Mouse (Mus musculus) MEL (cell line): ENCODE measurements around the gene Mrpl42. TPM values are rescaled to one million over a fixed set of nuclear protein-coding genes. Genes with fewer than 3 reads are reported as not detected.

ENCODE experiments used
- DNase-seq: peaks from one replicate; pipeline ENCODE4 v3.0.0; 2011; ENCODE audit warnings: low read depth, low spot score
- H3K27ac ChIP-seq: 2 replicates; pipeline ENCODE4 v1.5.1; 2012; ENCODE audit warnings: low read depth, mild to moderate bottlenecking, control low read depth, low read length, moderate library complexity; ENCODE audit not compliant: control insufficient read depth
- H3K27me3 ChIP-seq, 2 experiments: fragments of 150-350 bp in 1 of 2; sonication (generic) in 1 of 2; 2 replicates each; pipeline ENCODE4 v1.6.1; 2012; ENCODE audit warnings: low read length in 2 of 2, mild to moderate bottlenecking in 2 of 2, improper control_type of control experiment in 1 of 2, moderate library complexity in 1 of 2; ENCODE audit not compliant: insufficient read depth in 2 of 2, control insufficient read depth in 1 of 2
- H3K36me3 ChIP-seq, 2 experiments: 2 replicates each; pipeline ENCODE4 v1.6.1; 2012 to 2014; ENCODE audit warnings: low read length in 2 of 2, improper control_type of control experiment in 1 of 2, inconsistent platforms in 1 of 2, mild to moderate bottlenecking in 1 of 2; ENCODE audit not compliant: insufficient read depth in 2 of 2, control insufficient read depth in 1 of 2
- H3K4me1 ChIP-seq, 2 experiments: fragments of 150-350 bp in 1 of 2; sonication (generic) in 1 of 2; 2 replicates each; pipeline ENCODE4 v1.6.1; 2012; ENCODE audit warnings: low read length in 2 of 2, improper control_type of control experiment in 1 of 2, mild to moderate bottlenecking in 1 of 2; ENCODE audit not compliant: insufficient read depth in 2 of 2, control insufficient read depth in 1 of 2
- H3K4me3 ChIP-seq, 2 experiments: fragments of 150-350 bp in 1 of 2; sonication (generic) in 1 of 2; 2 replicates each; pipeline ENCODE4 v1.5.1; 2012; ENCODE audit warnings: low read depth in 2 of 2, low read length in 2 of 2, mild to moderate bottlenecking in 2 of 2, moderate library complexity in 2 of 2, control low read depth in 1 of 2, improper control_type of control experiment in 1 of 2; ENCODE audit not compliant: control insufficient read depth in 1 of 2, insufficient read depth in 1 of 2
- H3K79me2 ChIP-seq: 2 replicates; pipeline ENCODE4 v1.6.1; 2012; ENCODE audit warnings: mild to moderate bottlenecking, low read length, moderate library complexity; ENCODE audit not compliant: control insufficient read depth, poor library complexity, insufficient read depth
- H3K9ac ChIP-seq: 2 replicates; pipeline ENCODE4 v1.6.1; 2012; ENCODE audit warnings: low read depth, mild to moderate bottlenecking, control low read depth, low read length, moderate library complexity; ENCODE audit not compliant: control insufficient read depth, poor library complexity, severe bottlenecking
- H3K9me3 ChIP-seq: fragments of 150-350 bp; sonication (generic); replicated peaks from 2 replicates; pipeline ENCODE4 v1.6.1; 2012; ENCODE audit warnings: mild to moderate bottlenecking, low read length, improper control_type of control experiment, moderate library complexity; ENCODE audit not compliant: insufficient read depth
- BHLHE40 ChIP-seq: IDR thresholded peaks from 2 replicates; pipeline ENCODE4 v1.6.1; 2012; ENCODE audit warnings: low read depth, mild to moderate bottlenecking, inconsistent platforms, low read length, improper control_type of control experiment, borderline replicate concordance
- CHD1 ChIP-seq: IDR thresholded peaks from 2 replicates; pipeline ENCODE4 v1.6.1; 2012; ENCODE audit warnings: low read depth, mild to moderate bottlenecking, inconsistent platforms, low read length, improper control_type of control experiment
- CTCF ChIP-seq, 3 experiments: IDR thresholded peaks in 2 of 3; conservative IDR thresholded peaks in 1 of 3; 2 replicates each; pipeline ENCODE4 v1.5.1; 2011 to 2012; ENCODE audit warnings: low read length in 3 of 3, low read depth in 2 of 3, mild to moderate bottlenecking in 2 of 3, improper control_type of control experiment in 1 of 3, inconsistent platforms in 1 of 3, mixed read lengths in 1 of 3, moderate library complexity in 1 of 3; ENCODE audit not compliant: control insufficient read depth in 1 of 3, insufficient read depth in 1 of 3, poor library complexity in 1 of 3, severe bottlenecking in 1 of 3
- GABPA ChIP-seq: IDR thresholded peaks from 2 replicates; pipeline ENCODE4 v1.6.1; 2012; ENCODE audit warnings: low read depth, mild to moderate bottlenecking, inconsistent platforms, low read length, improper control_type of control experiment, moderate library complexity
- KAT2A ChIP-seq: conservative IDR thresholded peaks from 2 replicates; pipeline ENCODE4 v1.6.1; 2012; ENCODE audit warnings: low read depth, low read length, improper control_type of control experiment, inconsistent platforms
- MAZ ChIP-seq: IDR thresholded peaks from 2 replicates; pipeline ENCODE4 v1.6.1; 2012; ENCODE audit warnings: low read depth, mild to moderate bottlenecking, inconsistent platforms, low read length, improper control_type of control experiment
- MXI1 ChIP-seq: IDR thresholded peaks from 2 replicates; pipeline ENCODE4 v1.6.1; 2011; ENCODE audit warnings: mild to moderate bottlenecking, low read depth, low read length, improper control_type of control experiment
- MYC ChIP-seq: IDR thresholded peaks from 2 replicates; pipeline ENCODE4 v1.6.1; 2011; ENCODE audit warnings: low read depth, mild to moderate bottlenecking, low read length, improper control_type of control experiment, moderate library complexity
- POLR2A ChIP-seq, 2 experiments: IDR thresholded peaks; 2 replicates each; pipeline ENCODE4 v1.6.1; 2011 to 2012; ENCODE audit warnings: low read length in 2 of 2, mild to moderate bottlenecking in 2 of 2, control low read depth in 1 of 2, improper control_type of control experiment in 1 of 2, low read depth in 1 of 2, moderate library complexity in 1 of 2; ENCODE audit not compliant: control insufficient read depth in 1 of 2, insufficient read depth in 1 of 2, poor library complexity in 1 of 2
- POLR2AphosphoS2 ChIP-seq: IDR thresholded peaks from 2 replicates; pipeline ENCODE4 v1.6.1; 2011; ENCODE audit warnings: low read length, improper control_type of control experiment
- RAD21 ChIP-seq: IDR thresholded peaks from 2 replicates; pipeline ENCODE4 v1.6.1; 2011; ENCODE audit warnings: mild to moderate bottlenecking, low read depth, low read length, improper control_type of control experiment
- RCOR1 ChIP-seq: IDR thresholded peaks from 2 replicates; pipeline ENCODE4 v1.6.1; 2012; ENCODE audit warnings: low read depth, mild to moderate bottlenecking, inconsistent platforms, low read length, improper control_type of control experiment
- SIN3A ChIP-seq: IDR thresholded peaks from 2 replicates; pipeline ENCODE4 v1.6.1; 2012; ENCODE audit warnings: low read length, improper control_type of control experiment, inconsistent platforms
- SMC3 ChIP-seq: IDR thresholded peaks from 2 replicates; pipeline ENCODE4 v1.6.1; 2011; ENCODE audit warnings: low read depth, low read length, improper control_type of control experiment
- TAL1 ChIP-seq: IDR thresholded peaks from 2 replicates; pipeline ENCODE4 v1.6.1; 2012; ENCODE audit warnings: mild to moderate bottlenecking, inconsistent platforms, low read length, moderate library complexity, mixed read lengths
- TBP ChIP-seq: IDR thresholded peaks from 2 replicates; pipeline ENCODE4 v1.8.0; 2011; ENCODE audit warnings: low read depth, low read length, improper control_type of control experiment
- TCF12 ChIP-seq: IDR thresholded peaks from 2 replicates; pipeline ENCODE4 v1.6.1; 2014; ENCODE audit warnings: low read depth, mild to moderate bottlenecking, inconsistent platforms, low read length, improper control_type of control experiment, moderate library complexity
- USF1 ChIP-seq: IDR thresholded peaks from 2 replicates; pipeline ENCODE4 v1.6.1; 2014; ENCODE audit warnings: low read depth, mild to moderate bottlenecking, inconsistent platforms, low read length, improper control_type of control experiment, moderate library complexity
- USF2 ChIP-seq, 2 experiments: IDR thresholded peaks; 2 replicates each; pipeline ENCODE4 v1.6.1; 2011 to 2012; ENCODE audit warnings: improper control_type of control experiment in 2 of 2, low read length in 2 of 2, borderline replicate concordance in 1 of 2, inconsistent platforms in 1 of 2, low read depth in 1 of 2, mild to moderate bottlenecking in 1 of 2; ENCODE audit not compliant: insufficient read depth in 1 of 2
- ZKSCAN1 ChIP-seq: IDR thresholded peaks from 2 replicates; pipeline ENCODE4 v1.6.1; 2012; ENCODE audit warnings: low read depth, mild to moderate bottlenecking, inconsistent platforms, low read length, improper control_type of control experiment, moderate library complexity
- polyA plus RNA-seq, 2 experiments: library from polyadenylated mRNA; stranded (reverse) in 1 of 2; unstranded in 1 of 2; fragments of >175 nt in 1 of 2; fragments of >200 nt in 1 of 2; gene quantifications; 2 replicates each; pipeline versions ENCODE4 v1.2.1 to v1.2.4; 2012; ENCODE audit warnings: low replicate concordance in 2 of 2, low read depth in 1 of 2; ENCODE audit not compliant: insufficient read length in 2 of 2, insufficient read depth in 1 of 2, missing spikeins in 1 of 2
- total RNA-seq: library from RNA; depleted of rRNA; stranded (reverse); fragments of 300-350 nt; gene quantifications from 2 replicates; pipeline ENCODE4 v1.2.3, GENCODE M21; 2012

Mrpl42 gene
- total and polyA plus RNA-seq, 3 experiments = 187 to 1,026 (median 298) TPM

DNA sequence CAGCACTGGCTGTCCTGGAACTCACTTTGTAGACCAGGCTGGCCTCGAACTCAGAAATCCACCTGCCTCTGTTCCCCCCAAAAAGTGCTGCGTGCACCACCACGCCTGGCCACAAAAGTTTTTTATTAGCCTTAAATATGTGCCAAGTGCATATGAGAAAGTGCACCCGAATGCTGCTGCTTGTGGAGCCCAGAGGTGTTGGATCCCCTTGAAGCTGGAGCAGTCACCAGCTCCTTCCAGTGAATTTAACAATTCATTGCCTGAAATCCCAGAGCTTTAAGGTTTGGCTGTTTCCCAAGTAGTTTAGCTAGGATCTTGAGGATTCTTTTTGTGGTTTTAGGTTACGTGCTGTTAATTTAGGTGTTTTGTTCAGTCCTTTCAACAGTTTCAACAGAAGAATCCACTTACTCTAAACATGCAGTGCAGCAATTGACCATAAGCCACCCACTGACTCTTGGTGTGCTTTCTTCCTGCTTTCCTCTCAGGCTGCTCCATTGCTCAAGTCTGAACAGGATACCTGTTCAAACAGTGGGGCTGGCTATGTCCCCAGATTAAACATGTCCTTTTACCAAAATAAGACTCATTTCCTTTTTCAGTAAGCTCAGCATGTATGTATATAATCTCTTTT, 24.9 kb upstream of the Mrpl42 start:
- Histone ChIP-seq H3K27ac (no peak overlapping the region), H3K27me3 (no peaks in the 10 kb centered on the region), H3K4me1 (peaks cover 4 to 7% of the 10 kb centered on the region in 2 experiments; a peak in 3 of 4 replicates), H3K36me3 (peaks cover 6 to 20% of the 10 kb centered on the region in 2 experiments), H3K79me2 (peaks cover 81% of the 10 kb centered on the region), H3K4me3 (no peak overlapping the region), H3K9me3 (no peaks in the 10 kb centered on the region), H3K9ac (no peak overlapping the region)
- TF ChIP-seq POLR2AphosphoS2 (no peak), TCF12 (no peak), USF2 (IDR thresholded peaks at IDR 0.05; ENCODE audit: borderline replicate concordance in 1 of 2, insufficient read depth in 1 of 2, low read depth in 1 of 2, low read length in 2 of 2) (no peak), BHLHE40 (no peak), SMC3 (no peak), RCOR1 (no peak), MYC (no peak), MAZ (no peak), CHD1 (no peak), CTCF (IDR thresholded peaks at IDR 0.05 in 2 of 3, conservative IDR thresholded peaks at IDR 0.05 in 1 of 3; ENCODE audit: control insufficient read depth in 1 of 3, insufficient read depth in 1 of 3, low read depth in 2 of 3, low read length in 3 of 3, poor library complexity in 1 of 3, severe bottlenecking in 1 of 3) (no peak), MXI1 (no peak), KAT2A (no peak), SIN3A (no peak), USF1 (no peak), GABPA (no peak), ZKSCAN1 (no peak), TBP (no peak), RAD21 (no peak)
- no peak for DNase-seq

DNA sequence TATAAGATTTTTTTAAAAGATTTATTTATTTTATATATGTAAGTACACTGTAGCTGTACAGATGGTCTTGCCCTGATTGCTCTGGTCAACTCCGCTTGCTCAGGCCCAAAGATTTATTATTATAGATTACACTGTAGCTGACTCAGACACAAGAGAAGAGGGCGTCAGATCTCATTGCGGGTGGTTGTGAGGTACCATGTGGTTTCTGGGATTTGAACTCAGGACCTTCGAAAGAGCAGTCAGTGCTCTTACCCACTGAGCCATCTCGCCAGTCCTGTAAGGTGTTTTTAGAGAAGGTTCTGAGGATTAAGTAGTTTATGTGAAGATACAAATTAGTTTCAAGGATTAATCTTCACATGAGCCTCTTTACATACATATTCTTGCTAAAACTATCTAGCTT, 24.1 kb upstream of the Mrpl42 start:
- no peak overlapping the region for H3K27ac ChIP-seq
- H3K4me1 ChIP-seq = peaks cover 4 to 7% of the 10 kb centered on the region in 2 experiments; a peak in 2 of 4 replicates
- TF ChIP-seq POLR2A (IDR thresholded peaks at IDR 0.05; ENCODE audit: control insufficient read depth in 1 of 2, insufficient read depth in 1 of 2, low read depth in 1 of 2, low read length in 2 of 2, poor library complexity in 1 of 2) (no peak), TAL1 (no peak), TBP (no peak)
- H3K9me3 ChIP-seq = no peaks in the 10 kb centered on the region
- no peak overlapping the region for H3K9ac ChIP-seq
- H3K4me3 ChIP-seq = no peak overlapping the region
- H3K36me3 ChIP-seq = peaks cover 6 to 21% of the 10 kb centered on the region in 2 experiments
- no peak for DNase-seq
- H3K27me3 ChIP-seq = no peaks in the 10 kb centered on the region
- H3K79me2 ChIP-seq = peaks cover 81% of the 10 kb centered on the region
